Mouse (Mus musculus) kidney, postnatal 10 days (tissue): Measurements from ENCODE around the gene Trmt112.

Experiments
- DNase-seq: peaks from one replicate; pipeline ENCODE4 v3.0.0; 2021; ENCODE audit warnings: mixed read lengths

The Trmt112 gene

DNA sequence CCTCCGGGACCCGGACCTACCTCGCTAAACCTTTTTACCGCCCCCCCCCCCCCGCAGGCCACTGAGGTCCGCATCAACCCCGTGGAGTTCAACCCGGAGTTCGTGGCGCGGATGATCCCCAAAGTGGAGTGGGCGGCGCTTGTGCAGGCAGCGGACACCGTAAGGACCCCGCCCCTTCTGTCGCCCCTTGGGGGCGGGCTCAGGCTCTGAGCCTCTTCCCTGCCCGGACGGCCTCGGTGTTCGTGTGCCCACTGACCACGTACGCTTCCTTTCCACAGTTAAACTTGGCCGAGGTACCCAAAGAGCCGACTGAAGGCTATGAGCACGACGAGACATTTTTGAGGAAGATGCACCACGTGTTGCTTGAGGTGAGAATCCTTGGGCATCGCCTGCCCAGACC lies 808 bp downstream of the Trmt112 start:
- peak; percentile 78 for DNase-seq

DNA sequence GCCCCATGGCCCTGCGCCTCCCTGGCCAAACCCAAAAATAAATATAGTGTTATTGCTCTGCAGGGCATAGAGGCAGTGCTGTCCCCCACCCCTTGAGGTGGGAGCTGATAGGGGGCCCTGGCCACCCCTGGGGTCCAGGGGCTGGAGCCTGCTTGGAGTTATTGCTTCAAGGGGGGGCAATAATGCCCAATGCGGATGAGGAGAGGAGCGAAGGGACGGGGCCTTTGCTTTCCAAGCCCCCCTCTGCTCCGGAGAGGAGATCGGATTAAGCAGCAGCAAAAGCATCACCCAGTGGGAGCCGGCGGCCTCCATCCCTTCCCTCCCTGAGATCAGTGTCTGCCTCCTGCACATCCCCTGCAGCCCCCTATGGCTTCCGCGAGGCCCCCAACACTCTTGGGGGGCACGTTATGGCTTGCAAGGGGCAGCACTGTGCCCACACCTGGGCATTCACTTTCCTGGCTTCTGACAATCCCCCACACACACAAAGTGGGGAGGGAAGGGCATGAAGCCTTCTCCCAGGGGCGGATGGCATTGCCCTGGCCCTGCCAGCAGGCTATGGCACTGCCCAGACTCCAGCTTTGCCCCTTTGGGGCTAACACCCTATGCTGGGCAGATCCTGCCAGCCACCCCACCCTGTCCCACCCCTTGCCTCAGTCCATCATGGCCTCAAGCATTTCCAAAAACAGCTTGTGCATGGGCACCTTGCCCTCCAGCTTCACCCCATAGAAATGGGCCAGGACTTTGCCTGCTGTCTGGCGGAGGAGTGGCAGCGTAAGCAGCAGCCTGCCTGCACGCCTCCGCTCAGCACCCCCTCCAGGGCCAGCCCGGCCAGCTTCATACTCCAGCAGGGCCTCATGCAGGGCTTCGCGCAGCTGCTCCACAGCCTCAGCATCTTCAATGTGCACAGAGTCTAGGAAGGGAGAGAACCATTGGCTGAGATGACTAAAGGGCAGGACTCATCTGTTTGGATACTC lies 1.9 kb downstream of the Trmt112 start:
- DNase-seq: no peak

DNA sequence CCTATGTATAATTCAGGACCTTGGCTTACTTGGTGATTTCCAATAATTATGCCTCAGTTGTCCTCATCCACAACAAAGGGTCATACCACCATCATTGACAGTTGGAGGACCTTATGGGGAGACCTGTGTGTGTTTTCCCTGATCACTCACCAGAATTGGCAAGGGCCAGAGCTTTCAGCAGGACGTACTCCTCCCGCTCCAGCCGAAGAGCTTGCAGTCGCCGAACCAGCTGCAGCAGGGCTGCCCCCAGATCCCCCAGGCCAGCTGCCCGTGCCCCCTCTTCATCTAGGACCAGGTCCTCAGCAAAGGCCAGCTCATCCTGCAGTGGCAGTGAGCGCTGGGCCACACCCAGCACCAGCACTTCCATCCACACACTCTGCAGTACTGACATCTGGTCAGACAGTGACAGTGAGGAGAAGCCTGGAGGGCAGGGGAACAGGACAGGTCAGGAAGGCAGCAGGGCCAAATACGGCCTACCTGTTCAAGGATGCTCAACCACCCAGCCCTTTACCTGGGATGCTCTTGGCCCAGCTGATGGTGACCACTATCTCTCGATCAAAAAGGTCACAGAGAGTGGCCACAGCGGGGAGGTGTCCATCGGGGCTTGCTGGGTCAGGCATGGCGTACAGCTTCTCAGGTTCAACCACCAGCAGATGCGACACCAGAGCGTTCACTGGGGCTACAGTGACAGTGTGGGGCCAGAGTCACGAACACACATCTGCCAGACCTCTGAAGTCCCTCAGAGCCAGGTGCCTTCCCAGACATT lies 2.9 kb downstream of the Trmt112 start:
- DNase-seq: no peak

DNA sequence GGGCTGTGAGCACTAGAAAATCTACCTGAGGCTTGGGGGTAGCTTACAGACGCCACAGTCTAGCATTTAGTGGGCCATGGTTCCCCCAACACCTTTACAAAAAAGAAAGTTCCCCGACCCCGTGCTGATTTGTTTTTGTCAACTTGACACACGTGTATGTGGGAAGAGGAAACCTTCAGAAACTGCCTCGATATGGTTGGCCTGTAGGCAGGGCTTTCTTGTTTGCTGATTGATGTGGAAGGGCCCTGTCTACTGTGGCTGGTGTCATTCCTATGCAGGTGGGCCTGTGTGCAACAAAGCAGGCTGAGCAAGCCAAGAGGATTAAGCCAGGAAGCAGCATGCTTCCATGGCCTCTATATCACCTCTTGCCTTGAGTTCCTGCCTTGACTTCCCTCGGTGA lies 3.5 kb downstream of the Trmt112 start:
- no peak for DNase-seq

- no peak for DNase-seq
Measured at GRCm38 (mm10) chr19:6913991-6914390, 4.5 kb downstream of the Trmt112 start.

GRCm38 (mm10) chr19:6914540-6914939 lies 5.0 kb downstream of the Trmt112 start:
- DNase-seq: no peak

DNA sequence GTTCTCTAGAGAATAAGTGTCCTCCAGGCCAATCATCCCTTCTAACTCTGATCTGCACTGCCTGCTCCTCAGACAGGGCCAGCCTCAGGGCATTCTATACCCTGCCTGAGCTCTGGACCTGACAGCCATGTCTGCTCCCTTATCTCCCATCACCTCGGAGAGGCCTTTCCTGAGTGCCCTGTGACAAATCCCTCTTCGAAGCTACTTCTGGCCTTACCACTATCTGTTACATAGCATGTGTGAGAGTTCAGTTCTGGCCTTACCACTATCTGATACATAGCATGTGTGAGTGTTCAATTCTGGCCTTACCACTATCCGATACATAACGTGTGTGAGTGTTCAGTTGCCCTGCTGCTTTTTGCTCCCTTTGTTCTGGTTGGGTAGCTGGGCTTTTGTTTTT lies 5.8 kb downstream of the Trmt112 start:
- DNase-seq: peak; percentile 3

- DNase-seq: peak; percentile 16
Measured at GRCm38 (mm10) chr19:6916496-6916895, 7.0 kb downstream of the Trmt112 start.

- peak; percentile 6 for DNase-seq
Measured at GRCm38 (mm10) chr19:6918321-6918720, 8.8 kb downstream of the Trmt112 start.

DNA sequence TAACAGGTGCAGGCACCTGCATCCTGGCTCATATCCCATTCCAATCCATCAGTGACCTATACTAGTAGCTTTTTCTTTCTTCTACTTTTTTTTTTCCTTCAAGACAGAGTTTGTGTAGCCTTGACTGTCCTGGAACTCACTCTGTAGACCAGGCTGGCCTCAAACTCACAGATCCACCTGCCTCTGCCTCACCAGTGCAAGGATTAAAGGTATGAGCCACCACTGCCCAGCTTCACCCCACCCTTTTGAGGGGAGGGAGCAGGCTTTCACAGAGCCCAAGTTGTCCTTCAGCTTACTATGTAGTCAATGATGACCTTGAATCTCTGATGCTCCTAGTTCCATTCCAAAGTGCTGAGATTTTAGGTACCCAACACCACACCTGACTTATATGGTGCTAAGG lies 9.9 kb downstream of the Trmt112 start:
- DNase-seq: peak; percentile 12

DNA sequence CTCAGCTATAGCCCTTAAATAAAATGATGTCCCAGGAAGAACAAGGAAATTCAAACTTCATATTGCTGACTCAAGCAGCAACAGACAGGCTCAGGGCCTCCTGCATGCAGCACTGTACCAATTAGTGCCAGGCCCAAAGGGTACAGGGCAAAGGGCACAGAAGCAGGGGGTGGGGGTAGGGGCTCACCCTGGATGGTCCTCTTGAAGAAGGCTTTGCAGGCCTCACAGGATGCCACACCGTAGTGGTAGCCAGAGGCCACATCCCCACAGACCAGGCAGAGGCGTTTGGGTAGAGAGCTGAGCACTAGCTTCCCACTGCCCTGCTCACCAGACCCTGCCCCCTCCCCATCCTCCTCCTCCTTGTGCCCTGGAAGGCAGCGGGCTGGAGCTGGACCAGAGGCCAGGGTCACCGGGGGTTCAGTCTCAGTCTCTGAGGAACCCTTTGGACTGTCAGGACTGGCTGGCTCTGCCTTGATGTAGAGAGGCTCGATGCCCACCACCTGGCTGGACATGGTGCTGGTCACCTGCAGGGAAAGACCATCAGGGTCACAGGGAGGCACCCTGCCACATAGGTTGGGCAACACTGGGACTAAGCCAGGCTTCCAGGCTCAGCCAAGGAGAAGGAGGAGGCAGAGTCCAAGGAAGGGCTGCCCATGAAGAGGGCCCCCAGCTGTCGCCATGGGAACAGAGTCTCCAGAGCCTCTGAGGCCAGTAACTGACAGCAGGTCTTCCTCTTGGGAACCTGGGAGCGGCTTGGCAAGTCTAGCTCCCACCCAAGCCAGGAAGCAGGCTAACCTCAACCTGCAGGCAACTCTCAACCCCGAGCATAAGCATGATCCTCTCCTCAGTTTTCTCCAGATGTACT lies 10.6 kb downstream of the Trmt112 start:
- DNase-seq: peak; percentile 79

DNA sequence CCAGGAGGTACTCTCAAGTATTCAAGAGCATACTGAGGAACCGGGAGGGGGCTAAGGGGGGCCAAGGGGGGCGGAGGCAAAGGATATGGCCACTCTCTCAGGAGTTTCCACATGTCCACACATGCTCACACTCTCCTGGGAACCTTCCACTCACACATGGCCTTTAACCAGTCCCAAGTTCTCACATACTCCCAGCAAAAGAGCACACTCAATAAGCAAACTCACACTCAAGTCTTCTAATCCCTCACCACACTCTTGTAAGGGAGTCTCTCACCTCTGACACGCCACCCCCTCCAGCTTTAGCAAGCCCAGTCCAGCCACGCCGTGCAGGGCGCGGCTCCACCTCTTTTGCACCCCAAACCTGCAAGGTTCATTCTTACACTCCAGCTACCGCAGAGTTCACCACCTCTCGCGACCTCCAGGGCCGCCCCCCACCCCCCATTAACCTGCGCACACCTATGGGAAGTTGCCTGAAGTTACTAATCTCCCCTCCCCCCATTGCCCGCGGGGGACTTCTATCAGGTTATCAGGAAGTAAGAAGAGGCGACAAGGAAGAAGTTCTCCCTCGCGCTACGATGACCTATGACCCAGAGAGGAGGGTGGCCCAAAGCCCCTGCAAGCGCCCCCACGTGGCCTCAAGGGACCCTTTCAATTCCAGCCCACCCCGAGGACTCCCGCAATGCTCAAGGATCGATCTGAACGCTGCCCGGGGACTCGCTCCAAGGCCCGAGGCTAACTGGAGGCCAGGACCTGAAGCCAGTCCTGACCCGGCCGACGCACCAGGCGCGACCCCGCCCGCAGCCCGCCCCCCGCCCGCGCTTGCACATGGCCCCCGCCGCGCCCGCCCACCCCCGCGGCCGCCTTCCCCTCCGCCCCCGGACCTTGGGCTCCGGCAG lies 11.5 kb downstream of the Trmt112 start:
- DNase-seq: peak; percentile 77

GRCm38 (mm10) chr19:6921647-6922567 lies 12.4 kb downstream of the Trmt112 start, which contains the start of gene Esrra:
Gene Esrra (minus strand): TSS chr19:6921813.
- peak; percentile 100 for DNase-seq

DNA sequence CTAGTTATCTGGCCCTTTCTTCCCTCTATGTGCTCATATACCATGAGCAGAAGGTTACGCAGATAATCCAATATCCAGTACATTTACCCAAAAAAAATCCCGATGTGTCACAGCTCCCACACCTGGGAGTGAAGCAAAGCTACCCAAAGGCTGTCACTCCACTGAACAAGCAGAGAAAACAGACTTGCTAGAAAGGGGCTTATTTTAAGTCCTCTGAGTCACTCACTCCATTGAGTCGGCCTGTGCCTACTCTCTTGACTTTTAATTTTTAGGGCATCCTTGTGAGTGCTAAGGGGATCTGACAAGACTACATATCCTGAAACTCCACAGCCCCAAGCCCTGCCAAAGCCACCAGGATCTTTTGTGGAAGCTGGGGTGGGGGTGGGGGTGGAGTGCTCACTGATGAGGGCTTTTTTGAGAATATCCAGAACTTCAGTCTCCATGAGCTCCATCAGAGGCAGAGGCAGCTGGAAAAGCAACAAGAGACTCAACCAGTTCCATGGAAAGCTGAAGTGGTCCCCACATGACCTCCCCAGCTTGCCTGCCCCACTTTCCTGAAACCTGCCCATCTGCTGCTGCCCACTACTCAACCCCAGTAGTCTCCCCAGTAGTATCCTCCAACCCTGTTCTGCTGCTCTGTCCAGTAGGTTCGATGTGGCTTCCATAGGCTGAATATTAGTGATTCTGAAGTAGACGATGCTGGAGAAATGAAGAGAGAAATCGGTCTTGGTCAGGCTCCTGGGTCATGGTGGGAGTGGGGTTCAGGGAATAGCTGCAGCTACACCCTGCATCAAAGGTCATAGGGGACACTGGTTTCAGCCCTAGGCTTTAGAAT lies 13.6 kb downstream of the Trmt112 start:
- DNase-seq: no peak

DNA sequence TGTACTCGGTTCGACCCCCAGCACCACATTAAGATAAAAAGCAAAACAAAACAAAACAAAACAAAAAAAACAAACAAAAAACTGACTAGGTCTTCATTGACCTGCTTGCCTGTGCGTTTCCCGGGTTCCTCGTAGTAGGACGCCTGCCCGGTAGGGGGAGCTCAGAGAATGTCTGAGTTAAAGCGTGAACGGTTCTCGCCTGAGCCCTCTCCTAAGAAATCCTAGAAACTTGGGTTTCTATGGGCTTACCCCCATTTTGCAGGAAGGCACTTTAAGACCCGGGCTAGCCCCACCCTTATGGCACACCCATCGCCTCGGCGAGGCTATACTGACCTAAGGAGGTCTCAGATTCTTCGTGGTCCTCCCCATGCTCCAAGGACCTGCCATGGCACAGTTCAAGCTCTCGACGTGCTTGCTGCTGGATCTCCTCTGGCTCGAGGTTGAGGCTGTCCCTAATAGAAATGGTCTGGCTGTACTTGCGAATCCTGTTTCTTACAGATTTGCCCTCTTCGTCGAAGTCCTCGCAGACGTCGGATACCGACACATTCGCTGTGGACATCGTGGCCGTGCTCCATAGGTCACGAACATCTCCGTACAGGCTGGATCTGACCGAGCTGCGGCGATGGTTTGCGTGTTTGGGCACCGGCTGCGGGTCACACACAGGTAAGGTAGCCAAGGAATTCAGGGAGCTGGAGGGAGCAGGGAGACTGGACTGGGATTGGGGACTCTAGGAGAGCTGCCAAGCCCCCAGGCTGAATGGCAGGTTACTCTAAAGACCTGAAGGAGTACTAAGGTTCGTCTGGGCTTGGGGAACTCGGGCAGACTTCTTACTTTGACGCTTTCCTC lies 15.2 kb downstream of the Trmt112 start:
- DNase-seq: peak; percentile 95

DNA sequence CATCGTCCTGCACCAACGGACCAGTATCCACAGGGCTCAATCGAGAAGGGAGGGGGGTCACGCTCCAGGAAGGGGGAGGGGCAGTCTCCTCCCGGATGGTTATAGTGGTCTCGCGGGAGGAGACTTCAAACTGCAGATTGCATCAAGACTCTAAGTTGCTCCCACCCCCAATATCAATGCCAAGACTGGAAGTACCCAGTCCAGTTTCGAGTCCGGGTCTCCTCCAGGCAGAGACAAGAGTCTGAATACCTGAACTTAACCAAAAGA lies 15.7 kb downstream of the Trmt112 start, which contains the start of gene Catsperz:
Catsperz (minus strand) TSS at position 74 of the 267 bp plus-strand sequence.
- peak; percentile 67 for DNase-seq

DNA sequence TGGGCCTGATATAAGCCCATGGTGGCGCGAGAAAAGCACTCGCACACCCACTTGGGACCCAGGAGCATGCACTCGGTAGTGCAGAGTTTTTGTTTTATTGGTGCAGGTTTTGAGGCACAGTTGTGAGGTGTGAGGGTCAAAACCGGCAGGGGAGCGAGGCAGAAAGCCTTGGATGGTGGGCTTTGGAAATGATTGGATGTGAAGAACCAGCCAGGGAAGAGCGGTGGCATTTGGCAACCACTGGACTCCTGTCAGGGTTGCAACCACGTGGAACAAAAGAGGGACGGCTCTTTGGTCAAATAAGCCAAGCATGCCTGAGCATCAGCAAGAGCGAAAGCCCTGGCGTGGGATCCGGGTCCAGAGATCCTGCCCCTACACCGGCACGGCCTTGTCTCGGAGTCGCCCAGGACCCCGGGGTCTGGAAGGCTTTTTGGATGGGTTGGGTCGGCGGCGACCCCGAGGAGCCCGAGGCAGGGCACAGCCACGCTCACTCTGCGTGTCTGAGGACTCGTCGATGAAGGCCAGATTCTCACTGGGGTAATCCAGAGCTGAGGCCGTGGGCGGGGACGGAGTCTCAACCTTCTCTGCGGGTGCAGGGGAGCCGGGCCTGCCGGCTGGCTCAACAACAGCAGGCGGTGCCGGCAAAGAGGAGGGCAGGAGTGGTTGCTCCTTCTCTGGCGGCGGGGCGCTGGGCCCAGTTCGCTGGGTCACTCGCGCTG lies 16.3 kb downstream of the Trmt112 start:
- DNase-seq: no peak
